Mouse (Mus musculus) embryonic fibroblast, embryonic 13.5 days (primary cell): ENCODE measurements at regions not wholly inside any gene's neighbourhood (a gene's known extent, or its start where the extent isn't known, plus 50 kb on each side); places are given as distances from the start of the nearest gene placed in this dataset.

ENCODE experiments used
- CTCF ChIP-seq: IDR thresholded peaks from 2 replicates; pipeline ENCODE4 v1.5.1; 2011; ENCODE audit warnings: mild to moderate bottlenecking, control low read depth, low read length, moderate library complexity, borderline replicate concordance; ENCODE audit not compliant: insufficient read depth
- POLR2A ChIP-seq: IDR thresholded peaks from 2 replicates; pipeline ENCODE4 v1.6.1; 2011; ENCODE audit warnings: low read depth, mild to moderate bottlenecking, control low read depth, low read length, moderate library complexity

- no peak for TF ChIP-seq POLR2A
- no peak for TF ChIP-seq CTCF
Observed at GRCm38 (mm10) chr5:132702573-132702972, 159.4 kb upstream of the Auts2 start.
